Mouse (Mus musculus) cerebellum, postnatal 36 days (tissue): ENCODE measurements around the gene Exoc3l2.

Experiments used
- DNase-seq, 2 experiments: peaks; one replicate each; pipeline ENCODE4 v3.0.0; 2021 to 2022; ENCODE audit warnings: mixed read lengths in 2 of 2

The Exoc3l2 gene

GRCm38 (mm10) chr7:19457414-19458071 lies 5.6 kb upstream of the Exoc3l2 start:
- peak; percentile 17 to 35 for DNase-seq

GRCm38 (mm10) chr7:19458072-19458486 lies 5.1 kb upstream of the Exoc3l2 start:
- DNase-seq = peak in 1 of 2 experiments; percentile 22

GRCm38 (mm10) chr7:19458591-19459111 lies 4.5 kb upstream of the Exoc3l2 start, which contains the start of gene Mark4:
Gene Mark4 (minus strand): TSS chr7:19458821.
- DNase-seq = peak; percentile 70 to 74

- no peak for DNase-seq
Observed at GRCm38 (mm10) chr7:19459144-19459870, 3.8 kb upstream of the Exoc3l2 start.

GRCm38 (mm10) chr7:19460500-19460899 lies 2.6 kb upstream of the Exoc3l2 start:
- DNase-seq = no peak

DNA sequence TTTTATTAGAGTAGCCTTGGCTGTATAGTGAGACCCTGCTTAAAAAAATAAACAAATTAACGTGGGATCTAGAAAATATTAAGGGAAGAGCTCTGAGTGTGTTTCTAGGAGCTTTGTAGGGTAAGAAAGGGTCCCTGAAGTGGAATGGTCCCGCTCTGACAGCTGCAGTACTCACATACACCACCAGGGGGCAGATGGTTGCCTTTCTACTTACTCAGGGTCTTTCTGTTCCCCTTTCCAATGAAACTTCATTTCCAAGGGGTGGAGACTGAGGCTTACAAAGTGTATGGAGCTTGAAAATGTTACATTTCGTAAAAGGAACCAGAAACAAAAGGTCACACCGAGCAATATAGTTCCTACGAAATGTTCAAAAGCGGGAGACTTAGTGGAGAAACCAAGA lies 1.6 kb upstream of the Exoc3l2 start:
- peak; percentile 71 to 79 for DNase-seq

- no peak for DNase-seq
Observed at GRCm38 (mm10) chr7:19462443-19462842, 688 bp upstream of the Exoc3l2 start.

GRCm38 (mm10) chr7:19464367-19465307 lies 1.5 kb downstream of the Exoc3l2 start:
- DNase-seq = no peak

DNA sequence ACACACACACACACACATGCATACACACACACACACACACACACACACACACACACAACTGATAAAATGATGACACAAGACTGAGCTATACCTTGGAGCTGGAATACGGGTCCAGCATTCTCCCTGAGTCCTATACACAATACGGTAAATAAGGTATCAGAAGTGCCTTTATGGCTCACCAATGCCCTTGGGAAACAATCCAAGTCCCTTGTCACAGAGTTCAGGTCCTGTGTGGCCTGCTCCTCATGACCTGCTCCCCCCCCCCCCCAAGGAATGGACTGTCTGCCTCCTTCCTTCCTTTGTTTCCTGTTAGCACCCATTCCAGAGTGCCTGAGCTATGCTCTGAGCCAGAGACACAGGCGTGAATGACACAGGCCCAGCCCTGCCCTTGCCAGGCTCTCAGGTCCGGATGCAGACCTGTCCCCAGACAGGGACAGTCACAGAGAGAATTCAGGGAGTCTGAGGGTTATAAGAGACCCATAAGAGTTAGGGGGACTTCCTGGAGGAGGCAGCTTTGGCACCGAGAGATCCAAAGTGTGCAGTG lies 3.5 kb downstream of the Exoc3l2 start:
- no peak for DNase-seq

DNA sequence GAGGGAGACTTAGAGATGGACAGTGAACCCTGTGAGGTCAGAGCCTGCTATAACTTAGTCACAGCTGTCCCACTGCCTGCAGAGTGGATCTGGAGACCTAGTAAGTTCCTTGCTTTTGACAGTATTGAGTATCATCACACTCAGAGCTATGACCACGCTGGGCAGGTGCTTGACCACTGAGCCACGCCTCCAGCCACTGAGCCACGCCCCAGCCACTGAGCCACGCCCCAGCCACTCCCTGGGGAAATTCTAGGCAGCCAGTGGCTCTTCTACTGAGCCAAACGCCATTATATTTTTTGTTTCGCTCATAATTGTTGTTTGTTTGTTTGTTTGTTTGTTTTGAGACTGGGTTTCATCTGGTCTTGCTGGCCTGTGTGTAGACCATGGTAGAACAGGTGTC lies 4.5 kb downstream of the Exoc3l2 start:
- DNase-seq = no peak

- no peak for DNase-seq
Observed at GRCm38 (mm10) chr7:19468279-19468678, 5.1 kb downstream of the Exoc3l2 start.

- DNase-seq = no peak
Observed at GRCm38 (mm10) chr7:19469404-19469803, 6.3 kb downstream of the Exoc3l2 start.

GRCm38 (mm10) chr7:19470308-19470707 lies 7.2 kb downstream of the Exoc3l2 start:
- DNase-seq = no peak

DNA sequence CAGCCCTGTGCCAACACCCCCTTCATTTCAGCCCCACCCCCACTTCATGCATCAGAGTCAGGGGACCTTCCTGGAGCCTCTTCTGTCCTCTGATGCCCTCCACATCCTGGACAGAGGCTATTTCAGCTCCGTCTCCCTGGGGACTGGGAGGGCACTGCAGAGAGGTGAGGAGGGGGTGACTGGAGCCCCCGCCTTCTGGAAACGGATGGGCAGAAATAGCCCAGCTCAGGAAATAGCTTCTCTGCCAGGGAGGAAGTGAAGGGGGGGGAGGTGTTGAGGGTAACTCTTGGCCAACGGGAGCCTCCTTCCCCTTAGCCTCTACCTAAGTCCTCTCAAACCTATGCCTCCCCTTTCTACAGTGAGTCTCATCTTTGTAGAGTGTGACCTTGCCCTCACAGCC lies 9.3 kb downstream of the Exoc3l2 start:
- DNase-seq = no peak

DNA sequence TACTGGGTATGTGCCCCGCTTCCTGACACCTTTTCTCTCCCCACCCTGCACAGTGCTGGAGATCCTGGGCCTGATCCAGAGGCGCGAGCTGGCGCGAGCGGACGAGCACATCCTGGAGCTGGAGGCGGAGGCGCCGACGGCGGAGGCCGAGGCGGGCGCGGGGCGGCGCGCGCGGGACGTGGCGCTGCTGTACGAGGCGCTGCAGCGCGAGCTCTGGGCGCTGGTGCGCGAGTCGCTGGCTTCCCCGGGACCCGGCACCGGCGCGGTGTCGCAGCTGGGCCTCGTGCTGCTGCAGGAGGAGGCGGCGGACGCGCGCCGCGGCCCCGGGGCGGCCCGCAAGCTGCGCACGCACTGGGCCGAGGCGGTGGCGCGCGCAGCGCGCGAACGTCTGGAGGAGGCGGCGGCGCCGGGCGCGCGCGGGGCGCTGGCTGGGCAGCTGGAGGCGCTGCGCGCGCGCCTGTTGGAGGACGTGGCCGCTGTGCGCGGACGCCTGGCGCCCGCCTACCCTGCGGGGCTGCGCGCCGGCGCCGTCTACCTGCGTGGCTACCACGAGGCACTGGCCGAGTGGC lies 10.8 kb downstream of the Exoc3l2 start:
- peak; percentile 64 to 72 for DNase-seq

GRCm38 (mm10) chr7:19477084-19477483 lies 14.0 kb downstream of the Exoc3l2 start:
- no peak for DNase-seq

DNA sequence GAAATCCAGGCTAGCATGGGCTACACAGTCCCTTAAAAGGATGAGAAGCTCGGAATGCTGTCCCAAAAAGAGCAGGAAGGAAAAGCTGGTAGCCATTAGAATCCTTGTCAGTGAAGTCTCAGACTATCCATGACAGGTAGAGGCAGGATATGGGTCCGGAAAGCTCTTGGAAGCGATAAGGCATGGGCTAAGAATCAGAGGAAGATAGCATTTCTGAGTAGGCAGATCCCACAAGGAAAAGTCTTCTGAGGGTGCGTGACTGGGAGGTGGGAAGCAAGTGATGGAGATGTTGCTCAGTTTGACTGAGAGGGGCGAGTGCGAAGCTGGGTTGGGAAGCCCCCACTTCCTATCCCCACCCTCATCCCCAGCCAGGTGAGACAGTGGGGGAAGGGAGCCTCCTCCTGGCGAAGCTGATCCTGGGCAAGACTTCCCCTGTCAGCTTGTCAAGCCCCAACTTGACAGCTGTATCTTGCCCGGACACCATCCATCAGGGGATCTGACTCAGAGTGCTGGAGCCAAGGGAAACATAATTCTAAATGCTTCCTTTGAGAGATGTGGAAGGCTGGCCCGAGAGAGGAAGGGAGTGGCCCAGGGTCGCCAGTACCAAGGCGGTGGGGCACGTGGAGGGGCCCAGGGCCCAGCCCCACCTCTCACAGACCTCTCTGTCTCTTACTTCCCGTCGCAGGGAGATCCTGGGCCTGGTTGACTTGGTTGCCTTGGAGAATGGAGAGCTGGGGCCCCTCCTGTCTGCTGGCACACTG lies 14.7 kb downstream of the Exoc3l2 start:
- no peak for DNase-seq

DNA sequence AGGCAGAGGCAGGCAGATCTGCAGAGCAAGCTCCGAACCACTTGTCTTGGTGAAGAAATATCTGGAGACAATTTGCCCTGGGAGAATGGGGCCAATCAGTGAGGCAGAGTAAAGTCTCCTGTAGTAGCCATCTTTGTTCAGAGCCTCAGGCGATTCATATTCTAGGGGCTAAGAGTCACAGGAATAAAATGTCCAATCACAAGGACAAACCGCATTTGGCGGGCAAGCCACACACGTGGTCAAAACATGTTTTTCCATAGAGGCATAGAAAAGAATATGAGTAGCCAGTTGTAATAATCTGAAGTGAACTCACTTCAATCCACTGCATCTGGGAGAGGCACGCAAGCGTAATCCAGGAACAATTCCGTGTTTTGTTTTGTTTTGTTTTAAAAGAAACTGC lies 20.1 kb downstream of the Exoc3l2 start:
- no peak for DNase-seq

DNA sequence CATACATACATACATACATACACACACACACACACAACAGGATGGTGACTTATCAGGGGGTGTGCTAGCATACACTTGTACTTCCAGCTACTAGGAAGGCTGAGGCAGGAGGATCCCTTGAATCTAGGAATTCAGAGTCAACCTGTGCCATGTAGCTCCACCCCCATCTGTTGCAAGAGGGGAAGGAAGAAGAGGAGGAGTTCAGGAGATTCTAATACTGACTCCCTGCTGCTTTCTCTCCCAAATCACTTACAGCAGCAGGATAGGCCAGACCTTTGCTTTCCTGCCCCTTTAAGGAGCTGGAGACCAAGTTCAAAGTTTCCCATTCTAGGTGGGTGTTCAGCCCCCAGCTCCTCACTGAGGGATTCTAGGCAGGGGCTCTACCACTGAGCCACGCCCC lies 22.4 kb downstream of the Exoc3l2 start:
- DNase-seq = no peak

GRCm38 (mm10) chr7:19486549-19486948 lies 23.4 kb downstream of the Exoc3l2 start:
- no peak for DNase-seq

DNA sequence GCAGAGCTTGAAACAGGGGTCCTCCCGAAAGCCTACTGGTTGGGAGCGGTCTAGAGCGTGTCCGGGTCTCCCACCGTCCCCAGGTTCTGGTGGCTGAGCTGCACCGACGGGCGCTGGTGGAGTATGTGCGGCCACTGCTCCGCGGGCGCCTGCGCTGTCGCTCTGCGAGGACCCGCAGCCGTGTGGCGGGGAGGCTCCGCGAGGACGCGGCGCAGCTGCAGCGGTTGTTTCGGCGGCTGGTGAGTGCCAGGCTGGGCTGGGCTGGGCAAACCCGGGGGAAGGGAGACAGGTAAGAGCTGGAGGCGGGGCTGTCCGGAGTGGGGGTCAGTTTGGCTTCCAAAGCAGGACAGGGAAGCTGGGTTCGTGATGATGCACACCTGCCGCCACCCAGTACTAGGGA lies 26.4 kb downstream of the Exoc3l2 start:
- DNase-seq = no peak

DNA sequence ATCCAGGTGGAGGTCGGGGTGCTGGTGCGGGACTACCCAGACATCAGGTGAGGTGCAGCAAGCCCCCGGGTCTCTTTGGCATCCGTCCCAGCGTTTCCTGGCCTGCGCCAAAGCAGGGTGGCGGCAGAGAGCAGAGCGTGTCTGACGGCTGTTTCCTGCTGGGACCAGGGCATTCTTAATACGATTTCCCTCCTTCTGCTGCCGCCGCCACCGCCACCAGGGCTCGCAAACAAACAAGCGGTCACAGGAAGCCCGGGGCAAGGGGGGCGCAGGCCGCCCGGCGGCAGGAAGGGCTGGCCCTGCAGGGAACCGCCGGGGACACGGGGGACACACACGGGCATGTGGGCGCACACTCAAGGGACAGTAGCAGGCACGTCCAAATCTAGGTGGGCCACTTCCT lies 28.6 kb downstream of the Exoc3l2 start:
- no peak for DNase-seq
